Mouse (Mus musculus): ENCODE measurements around the gene Inka2. TPM values are rescaled to one million over a fixed set of nuclear protein-coding genes. Genes with fewer than 3 reads are reported as not detected.
A peak's percentile ranks its signal among the peaks of the same experiment; 100 is the strongest.

The Inka2 gene
- total and polyA plus RNA-seq, 3 experiments, result 1.0 to 3.1 (median 2.5) TPM

DNA sequence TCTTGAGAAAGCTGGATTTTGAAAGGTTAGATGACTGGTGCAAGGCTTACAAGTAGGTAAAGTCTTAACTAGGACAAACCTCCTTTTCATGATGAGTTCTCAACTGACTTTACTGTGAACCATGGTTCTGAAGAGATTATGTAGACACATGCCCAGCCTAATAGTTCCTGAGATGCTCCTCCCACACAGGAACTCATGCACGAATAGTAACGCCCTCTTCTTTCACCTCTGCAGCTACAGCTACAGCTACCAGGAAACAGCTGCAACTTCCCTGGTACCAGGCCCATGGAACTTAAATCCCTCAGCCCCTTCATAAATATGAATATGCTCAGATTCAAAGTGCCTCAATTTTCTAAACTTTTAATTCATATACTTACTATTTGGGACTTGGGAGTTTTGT lies 28.5 kb upstream of the Inka2 start:
- peaks cover 2 to 10% of the 10 kb centered on the region in 2 experiments; a peak in 3 of 4 replicates for H3K4me1 ChIP-seq (ENCODE audit: control insufficient read depth in 1 of 2, insufficient read depth in 2 of 2)
- peak; percentile 44 for DNase-seq (ENCODE audit: extremely low read depth)
- no peak for TF ChIP-seq POLR2AphosphoS2 (IDR thresholded peaks at IDR 0.05; ENCODE audit: low read depth, low read length)
- 0 out of 2 replicates have a peak, but pooled peaks have one; percentile 21 for TF ChIP-seq MYC (IDR thresholded peaks at IDR 0.05; ENCODE audit: low read depth, low read length)
- TF ChIP-seq HCFC1 (IDR thresholded peaks at IDR 0.05; ENCODE audit: low read depth, low read length), result no peak
- TF ChIP-seq RCOR1 (conservative IDR thresholded peaks at IDR 0.05; ENCODE audit: low read depth, low read length), result no peak
- TF ChIP-seq NRF1 (IDR thresholded peaks at IDR 0.05; ENCODE audit: low read depth, low read length), result no peak
- no peak overlapping the region for H3K4me2 ChIP-seq (ENCODE audit: insufficient read depth, low read depth, poor library complexity, severe bottlenecking)
- peaks cover 26 to 43% of the 10 kb centered on the region in 2 experiments for H3K36me3 ChIP-seq (replicated peaks in 1 of 2; ENCODE audit: control insufficient read depth in 1 of 2, insufficient read depth in 1 of 2, low read length in 1 of 2)
- H3K4me3 ChIP-seq (replicated peaks in 1 of 3; ENCODE audit: low read depth in 2 of 3, low read length in 2 of 3, poor library complexity in 1 of 3), result no peak overlapping the region
- H3K79me2 ChIP-seq (replicated peaks; ENCODE audit: control insufficient read depth, extremely low read depth, insufficient read depth, poor library complexity, severe bottlenecking), result peaks cover 2% of the 10 kb centered on the region; the same call in 1 of the 2 replicates
- dilution Hi-C loops (cut with MboI; ENCODE audit: extremely low pct_ligation_motif_present, extremely low pct_unique_long_range_greater_than_20kb, low sequenced_read_pairs), result loop anchor here (25.0 kb wide), 1 partner anchor 236 kb away; no protein-coding TSS in a partner anchor
- in situ Hi-C loops (cut with MboI; ENCODE audit: low pct_ligation_motif_present, low pct_unique_long_range_greater_than_20kb, low sequenced_read_pairs), result loop anchor here (10.0 to 25.0 kb wide), 2 partner anchors 136 to 769 kb away; partner anchors contain the start of gene Rap1a
- no peak overlapping the region for H3K9ac ChIP-seq (ENCODE audit: insufficient read depth, low read depth)
- H3K9me3 ChIP-seq (replicated peaks; ENCODE audit: low read length), result no peaks in the 10 kb centered on the region
- no peak overlapping the region for H3K27ac ChIP-seq (ENCODE audit: insufficient read depth, low read depth)
- H3K27me3 ChIP-seq (replicated peaks), result no peaks in the 10 kb centered on the region

DNA sequence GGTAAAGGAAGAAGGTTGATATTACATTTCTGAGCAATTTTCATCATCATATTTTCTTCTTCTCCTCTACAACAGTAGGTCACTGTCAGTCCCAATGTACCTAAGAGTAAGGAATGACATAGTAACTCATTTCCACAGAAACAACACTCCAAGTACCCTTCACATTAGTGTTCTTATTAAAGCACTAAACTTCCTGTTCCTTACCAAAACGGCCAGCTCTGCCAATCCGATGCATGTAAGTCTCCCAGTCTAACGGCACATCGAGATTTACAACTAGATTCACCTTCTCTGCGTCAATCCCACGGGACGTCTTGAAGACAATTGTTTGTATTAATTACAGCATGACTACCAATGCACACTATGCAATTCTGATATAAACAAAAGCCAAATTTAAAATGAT lies 24.1 kb upstream of the Inka2 start:
- in situ Hi-C loops (cut with MboI; ENCODE audit: low pct_ligation_motif_present, low pct_unique_long_range_greater_than_20kb, low sequenced_read_pairs) (loop anchor here (25.0 kb wide), 1 partner anchor 132 kb away; the partner anchor contains the start of gene Rap1a), dilution Hi-C loops (cut with MboI; ENCODE audit: extremely low pct_ligation_motif_present, extremely low pct_unique_long_range_greater_than_20kb, low sequenced_read_pairs) (loop anchor here (25.0 kb wide), 1 partner anchor 232 kb away; no protein-coding TSS in a partner anchor)
- no peak for DNase-seq (ENCODE audit: extremely low read depth)
- no peak overlapping the region for H3K4me2 ChIP-seq (ENCODE audit: insufficient read depth, low read depth, poor library complexity, severe bottlenecking)
- H3K9me3 ChIP-seq (replicated peaks; ENCODE audit: low read length), result no peaks in the 10 kb centered on the region
- H3K36me3 ChIP-seq (replicated peaks in 1 of 2; ENCODE audit: control insufficient read depth in 1 of 2, insufficient read depth in 1 of 2, low read length in 1 of 2), result peaks cover 48 to 79% of the 10 kb centered on the region in 2 experiments
- H3K79me2 ChIP-seq (replicated peaks; ENCODE audit: control insufficient read depth, extremely low read depth, insufficient read depth, poor library complexity, severe bottlenecking), result peaks cover 10% of the 10 kb centered on the region
- no peak overlapping the region for H3K27ac ChIP-seq (ENCODE audit: insufficient read depth, low read depth)
- no peak overlapping the region for H3K4me3 ChIP-seq (replicated peaks in 1 of 3; ENCODE audit: low read depth in 2 of 3, low read length in 2 of 3, poor library complexity in 1 of 3)
- no peaks in the 10 kb centered on the region for H3K27me3 ChIP-seq (replicated peaks)
- peaks cover 0 to 13% of the 10 kb centered on the region in 2 experiments; a peak in 2 of 4 replicates for H3K4me1 ChIP-seq (ENCODE audit: control insufficient read depth in 1 of 2, insufficient read depth in 2 of 2)
- no peak overlapping the region for H3K9ac ChIP-seq (ENCODE audit: insufficient read depth, low read depth)
- TF ChIP-seq CTCF (conservative IDR thresholded peaks at IDR 0.05 in 1 of 2, IDR thresholded peaks at IDR 0.05 in 1 of 2; ENCODE audit: low read depth in 2 of 2, low read length in 2 of 2) (no peak), POLR2AphosphoS2 (IDR thresholded peaks at IDR 0.05; ENCODE audit: low read depth, low read length) (no peak), PAX5 (IDR thresholded peaks at IDR 0.05; ENCODE audit: low read length) (no peak), CHD1 (IDR thresholded peaks at IDR 0.05; ENCODE audit: low read depth, low read length) (no peak), MAFK (IDR thresholded peaks at IDR 0.05; ENCODE audit: insufficient replicate concordance, low read length) (no peak), POLR2A (IDR thresholded peaks at IDR 0.05; ENCODE audit: low read depth, low read length) (no peak), NELFE (IDR thresholded peaks at IDR 0.05; ENCODE audit: low read depth, low read length) (no peak), HCFC1 (IDR thresholded peaks at IDR 0.05; ENCODE audit: low read depth, low read length) (no peak), SMC3 (IDR thresholded peaks at IDR 0.05; ENCODE audit: low read depth, low read length) (no peak), GABPA (IDR thresholded peaks at IDR 0.05; ENCODE audit: insufficient replicate concordance, low read depth, low read length) (no peak), CHD2 (IDR thresholded peaks at IDR 0.05; ENCODE audit: low read length) (no peak), E2F4 (IDR thresholded peaks at IDR 0.05; ENCODE audit: insufficient replicate concordance, low read depth, low read length) (no peak), TCF12 (IDR thresholded peaks at IDR 0.05; ENCODE audit: low read depth, low read length) (no peak), KAT2A (IDR thresholded peaks at IDR 0.05; ENCODE audit: insufficient replicate concordance, low read length) (no peak), RAD21 (IDR thresholded peaks at IDR 0.05; ENCODE audit: low read depth, low read length) (no peak), ZMIZ1 (IDR thresholded peaks at IDR 0.05; ENCODE audit: low read depth, low read length) (no peak), MAZ (IDR thresholded peaks at IDR 0.05; ENCODE audit: low read depth, low read length) (no peak), NRF1 (IDR thresholded peaks at IDR 0.05; ENCODE audit: low read depth, low read length) (no peak)
